Mouse (Mus musculus) lung, embryonic 14.5 days (tissue): ENCODE data around the gene Cpxm1. TPM values are rescaled to one million over a fixed set of nuclear protein-coding genes. Genes with fewer than 3 reads are reported as not detected.

ENCODE experiments used
- ATAC-seq: fragments of 200-750 bp; cut with Nextera tagmentation; 2 replicates; pipeline ENCODE4 v1.8.0; 2017; ENCODE audit warnings: mild to moderate bottlenecking, moderate TSS enrichment, moderate library complexity; ENCODE audit not compliant: insufficient read depth
- DNase-seq: peaks from one replicate; pipeline ENCODE4 v3.0.0-alpha.2; 2015
- H3K27ac ChIP-seq: fragments of 300-500 bp; sonication (generic); 2 replicates; pipeline ENCODE4 v1.5.1; 2014; ENCODE audit warnings: low read depth, mild to moderate bottlenecking, moderate library complexity
- H3K27me3 ChIP-seq: fragments of 300-500 bp; sonication (generic); 2 replicates; pipeline ENCODE4 v1.6.1; 2014; ENCODE audit warnings: low read length, control low read depth; ENCODE audit not compliant: insufficient read depth
- H3K36me3 ChIP-seq: fragments of 300-500 bp; sonication (generic); 2 replicates; pipeline ENCODE4 v1.6.1; 2014; ENCODE audit warnings: control low read depth; ENCODE audit not compliant: insufficient read depth
- H3K4me1 ChIP-seq: fragments of 300-500 bp; sonication (generic); 2 replicates; pipeline ENCODE4 v1.6.1; 2014; ENCODE audit warnings: antibody characterized with exemption, control low read depth; ENCODE audit not compliant: insufficient read depth
- H3K4me2 ChIP-seq: fragments of 300-500 bp; sonication (generic); 2 replicates; pipeline ENCODE4 v1.6.1; 2014; ENCODE audit warnings: mild to moderate bottlenecking
- H3K4me3 ChIP-seq: fragments of 300-500 bp; sonication (generic); 2 replicates; pipeline ENCODE4 v1.5.1; 2014; ENCODE audit warnings: low read depth, low read length
- H3K9ac ChIP-seq: fragments of 300-500 bp; sonication (generic); 2 replicates; pipeline ENCODE4 v1.6.1; 2014
- H3K9me3 ChIP-seq: fragments of 300-500 bp; sonication (generic); 2 replicates; pipeline ENCODE4 v1.6.1; 2016; ENCODE audit warnings: low read depth, low read length, control low read depth
- CTCF ChIP-seq: IDR thresholded peaks from 2 replicates; pipeline ENCODE4 v1.5.1; 2016; ENCODE audit warnings: antibody characterized with exemption, low read depth
- WGBS: fragments of 180-500 bp; shearing (Covaris S2); extraction: QIAGEN DNeasy Blood & Tissue Kit; methylation state at CpG from one replicate; pipeline ENCODE4 v1.1.7; 2014; 5-methylcytosine and 5-hydroxymethylcytosine counted together
- polyA plus RNA-seq: library from polyadenylated mRNA; unstranded; fragments of >200 nt; fragmentation: Nextera tagmentation; extraction: Ambion mirVana; gene quantifications from 2 replicates; pipeline ENCODE4 v1.2.1, GENCODE M21; 2014

Gene Cpxm1
- 49.1 and 59.0 TPM in 2 replicates for polyA plus RNA-seq

DNA sequence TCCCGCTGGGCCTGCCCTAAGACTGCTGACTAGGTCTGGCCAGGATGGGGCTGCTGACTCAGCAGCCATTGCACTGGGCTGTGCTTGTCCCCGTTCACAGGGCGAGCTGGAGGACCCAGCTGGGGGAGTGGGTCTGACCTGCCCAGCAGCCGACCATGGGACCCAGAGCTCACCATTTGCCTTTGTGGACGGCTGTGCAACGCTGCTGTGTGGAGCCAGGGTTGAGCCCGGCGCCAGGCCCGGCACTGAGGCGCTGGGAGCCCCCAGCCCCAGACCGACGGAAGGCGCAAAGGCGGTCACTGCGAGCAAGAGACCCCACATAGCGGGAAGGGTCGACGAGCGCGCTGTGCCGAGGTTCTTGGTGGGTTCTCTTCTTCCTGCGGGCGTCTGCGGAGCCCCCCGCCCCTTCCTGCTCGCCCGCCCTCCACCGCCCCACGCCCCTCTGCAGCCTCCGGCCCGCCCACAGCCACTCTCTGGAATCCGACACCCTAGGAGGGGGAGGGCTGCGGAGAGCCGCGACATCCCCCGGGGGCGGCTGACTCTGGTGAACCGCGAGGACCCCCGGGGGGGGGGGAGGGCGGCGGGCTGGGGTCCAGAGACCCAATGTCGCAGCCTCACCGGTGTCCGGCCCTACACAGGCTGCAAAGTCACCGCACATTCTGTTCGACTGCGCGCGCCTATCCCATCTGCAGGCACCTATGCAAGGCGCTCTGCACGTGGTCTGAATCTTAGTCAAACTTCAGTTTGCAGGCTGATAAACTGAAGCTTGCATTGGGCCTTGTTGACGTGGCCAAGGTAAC, at the start of gene Cpxm1:
TSS of gene Cpxm1 (minus strand) at position 389 of the 800 bp plus-strand sequence.
- Histone ChIP-seq H3K4me3 (peak within 1 kb of the TSS; percentile 58), H3K9me3 (no peaks in the 10 kb centered on the region), H3K4me1 (no peaks in the 10 kb centered on the region), H3K27me3 (no peaks in the 10 kb centered on the region), H3K27ac (no peak within 1 kb of the TSS; the same call in 1 of the 2 replicates), H3K36me3 (peaks cover 22% of the 10 kb centered on the region; the same call in 1 of the 2 replicates), H3K9ac (peak within 1 kb of the TSS; percentile 78), H3K4me2 (peak within 1 kb of the TSS; percentile 79)
- no peak for TF ChIP-seq CTCF
- under 1% methylated on average over 45 of the region's 53 CpGs for WGBS
- peak; percentile 81 for DNase-seq
- peak; percentile 94 for ATAC-seq

- DNase-seq (no peak), ATAC-seq (no peak)
- H3K4me3 ChIP-seq, result no peak overlapping the region
- TF ChIP-seq CTCF, result no peak
- H3K4me1 ChIP-seq, result no peaks in the 10 kb centered on the region
- H3K4me2 ChIP-seq, result no peak overlapping the region
- H3K27me3 ChIP-seq, result no peaks in the 10 kb centered on the region
- H3K9ac ChIP-seq, result no peak overlapping the region
- H3K9me3 ChIP-seq, result no peaks in the 10 kb centered on the region
- peaks cover 69% of the 10 kb centered on the region for H3K36me3 ChIP-seq
- H3K27ac ChIP-seq, result no peak overlapping the region
- WGBS, result 84% methylated on average over 10 of the region's 10 CpGs
Observed at GRCm38 (mm10) chr2:130442162-130442561, 44.8 kb upstream of the Cpxm1 start.

- H3K27me3 ChIP-seq, result no peaks in the 10 kb centered on the region
- no peak overlapping the region for H3K4me3 ChIP-seq
- no peak for DNase-seq
- H3K4me2 ChIP-seq, result no peak overlapping the region
- H3K27ac ChIP-seq, result no peak overlapping the region
- ATAC-seq, result no peak
- H3K4me1 ChIP-seq, result no peaks in the 10 kb centered on the region
- H3K36me3 ChIP-seq, result peaks cover 69% of the 10 kb centered on the region
- no peak overlapping the region for H3K9ac ChIP-seq
- WGBS, result 86% methylated on average over 4 of the region's 4 CpGs
- TF ChIP-seq CTCF, result no peak
- no peaks in the 10 kb centered on the region for H3K9me3 ChIP-seq
Observed at GRCm38 (mm10) chr2:130439840-130440480, 42.6 kb upstream of the Cpxm1 start.

DNA sequence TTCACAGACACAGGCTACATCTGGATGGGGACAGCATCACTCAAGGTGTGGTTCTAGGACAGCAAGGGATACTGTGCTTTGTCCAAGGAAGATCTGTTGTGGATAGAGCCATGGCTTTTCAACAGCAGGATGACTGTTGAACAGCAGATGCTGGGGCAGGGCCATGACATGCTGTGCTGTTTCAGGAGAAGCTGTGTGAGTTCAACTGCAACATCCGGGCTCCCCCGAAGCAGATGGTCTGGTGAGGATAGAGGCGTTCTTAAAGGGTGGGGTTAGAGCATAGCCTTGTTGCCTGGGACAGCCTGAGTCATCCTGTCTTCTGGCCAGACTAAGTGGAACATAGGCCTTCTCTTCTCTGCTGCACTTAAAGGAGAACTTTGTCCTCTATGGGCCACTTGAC, 41.5 kb upstream of the Cpxm1 start:
- Histone ChIP-seq H3K36me3 (peaks cover 63% of the 10 kb centered on the region), H3K4me1 (no peaks in the 10 kb centered on the region), H3K4me3 (no peak overlapping the region), H3K9me3 (no peaks in the 10 kb centered on the region), H3K27me3 (no peaks in the 10 kb centered on the region), H3K27ac (no peak overlapping the region), H3K4me2 (no peak overlapping the region), H3K9ac (no peak overlapping the region)
- no peak for TF ChIP-seq CTCF
- ATAC-seq (no peak), DNase-seq (no peak)
- WGBS, result 86% methylated on average over 3 of the region's 3 CpGs

- Histone ChIP-seq H3K27ac (no peak overlapping the region), H3K36me3 (peaks cover 49% of the 10 kb centered on the region), H3K9ac (no peak overlapping the region), H3K4me3 (no peak overlapping the region), H3K9me3 (no peaks in the 10 kb centered on the region), H3K4me2 (no peak overlapping the region), H3K27me3 (no peaks in the 10 kb centered on the region), H3K4me1 (no peaks in the 10 kb centered on the region)
- no peak for TF ChIP-seq CTCF
- ATAC-seq (no peak), DNase-seq (no peak)
- WGBS, result 94% methylated on average over 1 of the region's 1 CpGs
Observed at GRCm38 (mm10) chr2:130436769-130437168, 39.4 kb upstream of the Cpxm1 start.

DNA sequence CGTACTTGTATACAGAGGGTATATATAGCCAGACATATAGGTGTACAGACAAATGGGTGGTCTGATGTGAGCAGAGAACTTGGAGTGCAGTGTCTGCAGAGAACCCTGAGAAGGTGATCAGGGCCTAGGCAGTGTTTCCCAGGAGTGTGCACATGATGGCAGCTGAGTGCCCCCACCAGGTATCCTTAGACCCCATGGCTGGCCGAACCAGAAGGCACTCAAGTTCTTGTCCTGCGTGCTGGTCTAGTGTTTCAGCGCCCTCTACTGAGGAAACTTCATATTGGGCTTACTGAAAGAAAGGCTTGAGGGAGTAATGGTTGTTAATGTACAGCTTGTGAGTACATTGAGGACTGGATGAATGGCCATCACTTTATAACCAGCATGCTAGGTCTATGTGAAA, 35.8 kb upstream of the Cpxm1 start:
- Histone ChIP-seq H3K4me3 (no peak overlapping the region), H3K27me3 (no peaks in the 10 kb centered on the region), H3K9ac (no peak overlapping the region), H3K36me3 (peaks cover 16% of the 10 kb centered on the region), H3K4me2 (no peak overlapping the region), H3K9me3 (no peaks in the 10 kb centered on the region), H3K4me1 (no peaks in the 10 kb centered on the region), H3K27ac (no peak overlapping the region)
- TF ChIP-seq CTCF, result peak; percentile 72
- 22% methylated on average over 4 of the region's 4 CpGs for WGBS
- peak; percentile 41; the same call in 1 of the 2 replicates for ATAC-seq
- DNase-seq, result peak; percentile 86

GRCm38 (mm10) chr2:130432157-130432556, 34.8 kb upstream of the Cpxm1 start:
- TF ChIP-seq CTCF, result no peak
- Histone ChIP-seq H3K4me3 (no peak overlapping the region), H3K4me1 (no peaks in the 10 kb centered on the region), H3K9me3 (no peaks in the 10 kb centered on the region), H3K9ac (no peak overlapping the region), H3K36me3 (peaks cover 10% of the 10 kb centered on the region; the same call in 1 of the 2 replicates), H3K4me2 (no peak overlapping the region), H3K27me3 (no peaks in the 10 kb centered on the region), H3K27ac (no peak overlapping the region)
- DNase-seq, result no peak
- no peak for ATAC-seq
- WGBS, result 83% methylated on average over 3 of the region's 3 CpGs
